30 mouse cellular contexts compared by ENCODE assay signal in genomic region chr12:82086441-82086840, GRCm38 (mm10).
DNase-seq lines count a peak whose midpoint lies in the region; ATAC-seq and TF ChIP-seq lines count a peak whose summit lies in the region.
"Had no signal": no experiment of that assay in that cellular context is flagged by ENCODE, and none has a peak within 500 bp of the region (broad histone marks: within the 10 kb centered on the region; RNA-seq: fewer than 3 reads in every experiment).

No protein-coding gene starts in this region.

- no peak for TF ChIP-seq CTCF in liver, adult 2 months (IDR thresholded peaks at IDR 0.05; ENCODE audit: low read depth, low read length)
- no peak for TF ChIP-seq CTCF in Patski (IDR thresholded peaks at IDR 0.05)

- H3K4me2 ChIP-seq in liver, embryonic 12.5 days = no peak overlapping the region
- H3K4me2 ChIP-seq: embryonic facial prominence, embryonic 13.5 days; forebrain, embryonic 12.5 days; heart, embryonic 12.5 days; heart, embryonic 15.5 days; hindbrain, embryonic 13.5 days; intestine, embryonic 15.5 days had no signal

- peaks cover 9% of the 10 kb centered on the region for H3K4me1 ChIP-seq in liver, adult 2 months (ENCODE audit: control insufficient read depth, insufficient read depth, low read length)
- no peaks in the 10 kb centered on the region for H3K4me1 ChIP-seq in liver, embryonic 12.5 days
- H3K4me1 ChIP-seq: forebrain, embryonic 12.5 days; heart, embryonic 15.5 days; hindbrain, embryonic 10.5 days; hindbrain, embryonic 13.5 days; intestine, embryonic 15.5 days had no signal

- no peaks in the 10 kb centered on the region for H3K36me3 ChIP-seq in liver, adult 2 months (ENCODE audit: control insufficient read depth, insufficient read depth, low read length)
- H3K36me3 ChIP-seq in liver, embryonic 12.5 days = no peaks in the 10 kb centered on the region
- H3K36me3 ChIP-seq: embryonic facial prominence, embryonic 10.5 days; embryonic facial prominence, embryonic 13.5 days; forebrain, embryonic 12.5 days; G1E; heart, embryonic 12.5 days; heart, embryonic 15.5 days; hindbrain, embryonic 10.5 days; hindbrain, embryonic 13.5 days; intestine, embryonic 15.5 days had no signal

- no peak overlapping the region for H3K9ac ChIP-seq in liver, adult 2 months (ENCODE audit: low read depth, low read length)
- H3K9ac ChIP-seq in liver, embryonic 12.5 days = no peak overlapping the region
- H3K9ac ChIP-seq: embryonic facial prominence, embryonic 13.5 days; forebrain, embryonic 12.5 days; heart, embryonic 12.5 days; heart, embryonic 15.5 days; hindbrain, embryonic 13.5 days; intestine, embryonic 15.5 days had no signal

- POLR2A ChIA-PET in Patski (lab: Charles Lee) = interaction anchor here (0.6 kb wide), 1 partner anchor 14 kb away, joined by 3 read pairs; no protein-coding TSS in a partner anchor

- peak overlapping the region; percentile 64 for H3K27ac ChIP-seq in liver, adult 2 months (replicated peaks; ENCODE audit: insufficient read depth, low read depth, low read length)
- no peak overlapping the region for H3K27ac ChIP-seq in liver, embryonic 12.5 days
- H3K27ac ChIP-seq: embryonic facial prominence, embryonic 10.5 days; embryonic facial prominence, embryonic 13.5 days; forebrain, embryonic 12.5 days; heart, embryonic 15.5 days; hindbrain, embryonic 10.5 days; hindbrain, embryonic 13.5 days; intestine, embryonic 15.5 days had no signal

- no peak for ATAC-seq in liver, embryonic 12.5 days
- peak; percentile 47 for ATAC-seq in Patski
- ATAC-seq: activated CD4-positive, CD25-positive, alpha-beta regulatory T cell, adult 4 months; forebrain, embryonic 16.5 days; hindbrain, embryonic 16.5 days; intestine, embryonic 15.5 days had no signal

- CTCF ChIA-PET in Patski (lab: Charles Lee) = no interaction called here

- no peak for DNase-seq in liver, adult 2 months (ENCODE audit: extremely low read depth, low read depth, low spot score)
- DNase-seq in 416B (ENCODE audit: low read depth) = peak; percentile 56
- no peak for DNase-seq in Patski (ENCODE audit: low read depth, low spot score)
- DNase-seq in lung, postnatal 4 days = no peak
- DNase-seq in layer of hippocampus, postnatal 25 days (ENCODE audit: extremely low spot score in 1 of 2, low spot score in 1 of 2) = no peak
- DNase-seq: B cell, adult 2 months; cerebellum, adult 11-12 months; cerebellum, adult 8-10 months; cerebellum, postnatal 10 days; cerebellum, postnatal 36 days; embryo, embryonic 11 days; gastrocnemius, postnatal 10 days; gastrocnemius, postnatal 36 days; heart, postnatal 10 days; heart, postnatal 36 days had no signal

- no peaks in the 10 kb centered on the region for H3K79me2 ChIP-seq in liver, adult 2 months (ENCODE audit: control insufficient read depth, insufficient read depth, low read length)

- TF ChIP-seq POLR2A in liver, adult 2 months (IDR thresholded peaks at IDR 0.05; ENCODE audit: extremely low read depth, insufficient read depth, low read length) = no peak

- no peak overlapping the region for H3K4me3 ChIP-seq in liver, adult 2 months (ENCODE audit: insufficient read depth, low read depth, low read length)
- no peak overlapping the region for H3K4me3 ChIP-seq in liver, embryonic 12.5 days
- H3K4me3 ChIP-seq: embryonic facial prominence, embryonic 10.5 days; embryonic facial prominence, embryonic 13.5 days; erythroblast, embryonic 14.5 days; forebrain, embryonic 12.5 days; heart, embryonic 12.5 days; heart, embryonic 15.5 days; hindbrain, embryonic 10.5 days; hindbrain, embryonic 13.5 days; intestine, embryonic 15.5 days had no signal

- in situ Hi-C loops in Patski (cut with MboI; ENCODE audit: low pct_unique_long_range_greater_than_20kb) = no loop called here

- no peaks in the 10 kb centered on the region for H3K9me3 ChIP-seq in liver, embryonic 12.5 days (replicated peaks)
- H3K9me3 ChIP-seq: embryonic facial prominence, embryonic 10.5 days; embryonic facial prominence, embryonic 13.5 days; forebrain, embryonic 12.5 days; heart, embryonic 15.5 days; hindbrain, embryonic 10.5 days; hindbrain, embryonic 13.5 days; intestine, embryonic 15.5 days had no signal

- H3K27me3 ChIP-seq in liver, adult 2 months (ENCODE audit: control insufficient read depth, insufficient read depth, low read length) = no peaks in the 10 kb centered on the region
- H3K27me3 ChIP-seq in liver, embryonic 12.5 days (replicated peaks) = no peaks in the 10 kb centered on the region
- H3K27me3 ChIP-seq in Patski = no peaks in the 10 kb centered on the region
- H3K27me3 ChIP-seq: CH12.LX; embryonic facial prominence, embryonic 13.5 days; forebrain, embryonic 12.5 days; heart, embryonic 12.5 days; heart, embryonic 15.5 days; hindbrain, embryonic 13.5 days; intestine, embryonic 15.5 days had no signal
